Mouse (Mus musculus): ENCODE data around the gene Tbc1d24. TPM values are rescaled to one million over a fixed set of nuclear protein-coding genes. Genes with fewer than 3 reads are reported as not detected.

Gene Tbc1d24
- polyA plus RNA-seq, 1 experiment from 2014 or later, result 8.2 TPM

DNA sequence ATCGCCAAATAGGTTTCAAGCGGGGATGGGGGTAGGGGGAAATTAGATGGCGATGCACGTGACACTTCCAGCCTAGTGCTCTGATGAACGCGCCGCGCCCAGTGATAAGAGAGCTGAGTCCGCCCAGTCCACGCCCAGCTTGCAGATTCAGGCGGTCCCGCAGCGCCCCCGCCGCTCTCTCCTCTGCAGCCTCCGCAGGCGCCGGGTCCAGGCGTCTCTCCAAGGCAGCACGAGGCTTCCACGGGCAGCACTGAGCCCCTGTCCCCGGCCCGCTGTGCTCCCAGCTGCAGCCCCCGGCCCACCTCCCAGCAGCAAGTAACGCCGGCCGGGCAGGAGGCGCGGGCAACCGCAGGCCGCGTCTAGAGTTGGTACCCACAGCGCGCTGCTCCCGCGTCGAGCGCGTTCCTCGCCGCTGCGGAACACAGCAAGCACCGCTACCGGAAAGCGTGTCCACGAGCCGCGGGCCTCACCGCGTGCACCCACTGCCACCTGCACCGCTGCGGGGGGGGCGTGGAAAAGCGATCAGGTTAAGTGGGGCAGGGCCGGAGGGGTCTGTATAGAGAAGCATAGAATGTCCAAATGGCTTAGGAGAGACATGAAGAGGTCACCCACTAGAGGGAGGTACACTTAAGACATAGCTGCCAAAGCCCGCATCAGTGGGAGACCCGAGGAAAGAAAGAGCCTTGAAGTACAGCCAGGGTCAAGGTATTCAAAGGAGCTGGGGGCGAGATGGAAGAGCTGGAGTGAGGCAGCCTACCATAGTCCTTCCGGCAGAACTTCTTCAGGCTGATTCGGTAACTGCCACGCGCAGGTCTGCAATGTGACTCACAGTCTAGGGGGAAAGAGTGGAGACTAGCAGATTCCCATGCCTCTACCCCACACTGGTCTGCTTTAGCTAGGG, 1.3 kb upstream of the Tbc1d24 start:
- no peak overlapping the region; the same call in 1 of the 2 replicates for H3K27ac ChIP-seq (ENCODE audit: low read depth, low read length)
- H3K9ac ChIP-seq (ENCODE audit: low read depth, low read length), result peak overlapping the region; percentile 56
- peak; percentile 18 for ATAC-seq (ENCODE audit: low FRiP score, low TSS enrichment)
- H3K27me3 ChIP-seq (ENCODE audit: control insufficient read depth, insufficient read depth, low read length), result peaks cover 19% of the 10 kb centered on the region
- H3K4me2 ChIP-seq (replicated peaks; ENCODE audit: low read depth, low read length), result peak overlapping the region; percentile 96
- peak overlapping the region; percentile 72 for H3K4me3 ChIP-seq (ENCODE audit: low read length)
- H3K9me3 ChIP-seq (ENCODE audit: control insufficient read depth, low read length), result no peaks in the 10 kb centered on the region
- H3K36me3 ChIP-seq (ENCODE audit: control insufficient read depth, insufficient read depth, low read length), result no peaks in the 10 kb centered on the region
- H3K4me1 ChIP-seq (ENCODE audit: control insufficient read depth, insufficient read depth, low read length), result peaks cover 55% of the 10 kb centered on the region
- WGBS, result 5% methylated on average over 59 of the region's 62 CpGs

DNA sequence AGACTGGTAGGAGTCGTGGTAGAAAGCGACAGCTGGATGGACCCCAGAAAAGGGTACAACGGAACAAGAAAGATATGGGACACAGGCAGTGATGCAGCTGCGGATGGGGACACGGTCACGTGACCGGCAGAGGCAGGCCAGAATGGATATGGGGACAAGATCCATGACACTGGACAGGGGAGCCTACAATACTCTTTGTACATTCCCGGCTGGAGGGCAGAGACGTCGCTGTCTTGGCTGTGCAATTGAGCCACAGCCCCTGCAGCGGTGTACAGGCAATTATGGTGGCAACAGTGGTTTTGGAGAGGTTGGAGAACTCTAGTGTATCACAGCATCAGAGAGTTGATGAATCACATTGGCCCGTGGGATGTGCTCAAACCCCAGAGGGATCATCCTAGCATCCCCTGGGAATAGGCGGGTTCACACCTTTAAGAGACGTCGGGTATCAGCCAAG, 573 bp upstream of the Tbc1d24 start:
- Histone ChIP-seq H3K4me1 (ENCODE audit: control insufficient read depth, insufficient read depth, low read length) (peaks cover 48% of the 10 kb centered on the region), H3K9ac (ENCODE audit: low read depth, low read length) (peak overlapping the region; percentile 77; the same call in 1 of the 2 replicates), H3K27ac (ENCODE audit: low read depth, low read length) (no peak overlapping the region), H3K4me3 (ENCODE audit: low read length) (peak overlapping the region; percentile 72), H3K4me2 (replicated peaks; ENCODE audit: low read depth, low read length) (peak overlapping the region; percentile 96), H3K9me3 (ENCODE audit: control insufficient read depth, low read length) (no peaks in the 10 kb centered on the region), H3K36me3 (ENCODE audit: control insufficient read depth, insufficient read depth, low read length) (no peaks in the 10 kb centered on the region), H3K27me3 (ENCODE audit: control insufficient read depth, insufficient read depth, low read length) (peaks cover 19% of the 10 kb centered on the region)
- 6% methylated on average over 15 of the region's 15 CpGs for WGBS
- 0 out of 2 replicates have a peak, but pooled peaks have one; percentile 1 for ATAC-seq (ENCODE audit: low FRiP score, low TSS enrichment)

DNA sequence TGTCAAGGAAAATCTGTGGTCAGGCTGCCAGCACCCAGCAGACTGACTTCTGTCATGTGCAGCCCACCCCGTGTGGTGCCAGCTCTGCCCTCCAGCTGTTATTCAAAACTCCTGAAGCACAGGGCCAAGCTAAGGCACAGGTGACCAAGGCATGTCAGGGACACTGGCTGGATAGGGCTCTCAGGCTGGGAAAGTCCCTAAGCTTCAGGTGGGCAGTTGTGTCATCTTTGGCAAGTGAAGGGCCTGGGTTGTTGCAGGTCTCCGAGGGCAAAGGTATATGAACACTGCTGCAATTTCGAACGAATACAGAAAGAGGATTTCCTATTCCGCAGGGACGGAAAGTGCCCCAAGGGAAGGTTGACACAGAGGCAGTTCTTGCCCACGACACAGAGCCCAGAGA, 516 bp downstream of the Tbc1d24 start:
- peak overlapping the region; percentile 96 for H3K4me2 ChIP-seq (replicated peaks; ENCODE audit: low read depth, low read length)
- WGBS, result 5% methylated on average over 7 of the region's 7 CpGs
- no peaks in the 10 kb centered on the region for H3K9me3 ChIP-seq (ENCODE audit: control insufficient read depth, low read length)
- peak overlapping the region; percentile 72 for H3K4me3 ChIP-seq (ENCODE audit: low read length)
- no peak overlapping the region for H3K27ac ChIP-seq (ENCODE audit: low read depth, low read length)
- peaks cover 19% of the 10 kb centered on the region for H3K27me3 ChIP-seq (ENCODE audit: control insufficient read depth, insufficient read depth, low read length)
- peaks cover 45% of the 10 kb centered on the region for H3K4me1 ChIP-seq (ENCODE audit: control insufficient read depth, insufficient read depth, low read length)
- no peaks in the 10 kb centered on the region for H3K36me3 ChIP-seq (ENCODE audit: control insufficient read depth, insufficient read depth, low read length)
- peak overlapping the region; percentile 77 for H3K9ac ChIP-seq (ENCODE audit: low read depth, low read length)
- ATAC-seq (ENCODE audit: low FRiP score, low TSS enrichment), result no peak

DNA sequence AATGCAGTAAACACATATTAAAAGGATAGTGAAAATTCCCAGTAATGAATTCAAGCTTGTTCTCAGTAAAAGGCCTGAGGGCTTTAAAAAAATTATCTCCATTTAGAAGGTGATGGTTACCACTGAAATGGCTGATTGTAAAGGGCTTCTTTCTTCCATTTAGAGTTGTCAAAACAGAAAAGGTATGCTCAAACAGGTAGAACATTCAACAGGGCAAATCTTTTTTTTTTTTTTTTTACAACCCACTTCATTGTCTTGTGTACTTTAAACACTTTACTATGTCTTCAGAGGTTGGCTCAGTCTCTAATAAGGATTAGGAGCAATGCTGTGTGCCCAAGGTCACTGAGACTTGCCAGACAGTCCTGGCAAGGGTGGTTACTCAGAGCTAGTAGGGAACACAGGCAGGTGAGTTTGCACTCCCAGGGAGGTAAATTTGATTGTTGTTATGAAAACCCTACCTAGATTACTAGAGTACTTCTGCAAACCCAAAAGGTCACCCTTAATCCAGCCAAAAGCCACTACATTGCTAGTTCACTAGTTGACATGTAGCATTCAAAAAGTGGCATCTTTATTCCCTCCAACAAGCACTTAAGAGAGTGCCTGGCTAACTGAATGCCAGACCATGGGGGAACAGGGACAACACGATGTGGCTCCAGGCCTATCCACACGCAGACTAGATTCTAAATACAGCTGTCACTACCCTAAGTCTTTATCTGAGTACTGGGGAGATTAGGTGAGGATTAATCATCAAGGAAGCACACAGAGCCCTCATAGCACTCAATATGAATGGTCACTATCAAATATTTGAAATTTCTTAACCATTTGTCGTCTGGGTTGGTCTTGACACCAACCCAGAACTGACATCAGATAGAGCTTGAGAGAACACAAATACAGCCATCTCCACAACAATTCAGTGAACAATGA, 1.5 kb downstream of the Tbc1d24 start:
- no peak overlapping the region for H3K27ac ChIP-seq (ENCODE audit: low read depth, low read length)
- H3K4me2 ChIP-seq (replicated peaks; ENCODE audit: low read depth, low read length), result no peak overlapping the region
- H3K4me3 ChIP-seq (ENCODE audit: low read length), result peak overlapping the region; percentile 72; the same call in 1 of the 2 replicates
- ATAC-seq (ENCODE audit: low FRiP score, low TSS enrichment), result no peak
- no peaks in the 10 kb centered on the region for H3K9me3 ChIP-seq (ENCODE audit: control insufficient read depth, low read length)
- peaks cover 39% of the 10 kb centered on the region for H3K4me1 ChIP-seq (ENCODE audit: control insufficient read depth, insufficient read depth, low read length)
- H3K36me3 ChIP-seq (ENCODE audit: control insufficient read depth, insufficient read depth, low read length), result no peaks in the 10 kb centered on the region
- H3K27me3 ChIP-seq (ENCODE audit: control insufficient read depth, insufficient read depth, low read length), result peaks cover 19% of the 10 kb centered on the region
- 88% methylated on average over 3 of the region's 3 CpGs for WGBS
- no peak overlapping the region for H3K9ac ChIP-seq (ENCODE audit: low read depth, low read length)

DNA sequence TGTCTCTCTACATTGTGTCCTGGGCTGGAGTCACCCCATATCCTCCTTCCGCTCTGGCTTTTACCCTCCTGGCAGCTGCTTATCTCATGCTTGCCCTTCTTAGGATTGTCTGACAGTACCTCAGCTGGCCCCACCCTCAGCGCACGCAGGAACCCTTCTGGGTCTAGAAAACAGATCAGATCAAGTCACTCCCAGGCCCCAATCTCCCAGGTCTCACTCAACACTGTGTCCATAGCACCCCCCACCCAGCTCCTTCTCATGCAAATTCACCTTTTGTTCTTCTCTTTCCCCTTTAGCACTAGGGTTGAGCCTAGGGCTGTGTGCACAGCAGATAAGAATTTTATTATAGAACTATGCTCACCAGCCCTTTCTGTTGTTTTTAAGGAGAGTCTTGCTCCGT, 2.3 kb downstream of the Tbc1d24 start:
- Histone ChIP-seq H3K27ac (ENCODE audit: low read depth, low read length) (no peak overlapping the region), H3K27me3 (ENCODE audit: control insufficient read depth, insufficient read depth, low read length) (peaks cover 19% of the 10 kb centered on the region), H3K36me3 (ENCODE audit: control insufficient read depth, insufficient read depth, low read length) (no peaks in the 10 kb centered on the region), H3K9me3 (ENCODE audit: control insufficient read depth, low read length) (no peaks in the 10 kb centered on the region), H3K9ac (ENCODE audit: low read depth, low read length) (no peak overlapping the region), H3K4me2 (replicated peaks; ENCODE audit: low read depth, low read length) (no peak overlapping the region), H3K4me3 (ENCODE audit: low read length) (no peak overlapping the region), H3K4me1 (ENCODE audit: control insufficient read depth, insufficient read depth, low read length) (peaks cover 35% of the 10 kb centered on the region)
- no peak for ATAC-seq (ENCODE audit: low FRiP score, low TSS enrichment)
- WGBS, result 53% methylated on average over 4 of the region's 4 CpGs

DNA sequence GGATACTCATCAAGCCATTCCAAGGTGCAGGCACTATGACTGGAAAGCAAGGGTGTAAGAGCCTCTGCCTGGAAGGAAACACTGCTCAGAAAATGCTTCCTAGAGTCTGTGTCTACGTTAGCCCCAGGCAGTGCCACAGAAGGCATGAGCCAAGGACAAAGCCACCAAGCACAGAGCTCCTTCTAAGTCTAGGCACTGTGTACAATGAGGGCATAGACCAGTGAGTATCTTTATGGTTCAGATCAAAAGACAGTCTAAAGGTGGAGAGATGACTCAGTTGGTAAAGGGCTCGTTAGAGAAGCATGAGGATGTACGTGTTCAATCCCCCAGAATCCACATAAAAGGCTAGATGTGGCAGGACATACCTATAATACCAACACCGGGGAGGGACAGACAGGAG, 4.3 kb downstream of the Tbc1d24 start:
- Histone ChIP-seq H3K4me3 (ENCODE audit: low read length) (no peak overlapping the region), H3K9ac (ENCODE audit: low read depth, low read length) (no peak overlapping the region), H3K27ac (ENCODE audit: low read depth, low read length) (no peak overlapping the region), H3K4me1 (ENCODE audit: control insufficient read depth, insufficient read depth, low read length) (peaks cover 18% of the 10 kb centered on the region), H3K36me3 (ENCODE audit: control insufficient read depth, insufficient read depth, low read length) (no peaks in the 10 kb centered on the region), H3K4me2 (replicated peaks; ENCODE audit: low read depth, low read length) (no peak overlapping the region), H3K27me3 (ENCODE audit: control insufficient read depth, insufficient read depth, low read length) (0 out of 2 replicates have a peak, but pooled peaks cover 3% of the 10 kb centered on the region), H3K9me3 (ENCODE audit: control insufficient read depth, low read length) (no peaks in the 10 kb centered on the region)
- WGBS, result 69% methylated on average over 4 of the region's 4 CpGs
- no peak for ATAC-seq (ENCODE audit: low FRiP score, low TSS enrichment)

DNA sequence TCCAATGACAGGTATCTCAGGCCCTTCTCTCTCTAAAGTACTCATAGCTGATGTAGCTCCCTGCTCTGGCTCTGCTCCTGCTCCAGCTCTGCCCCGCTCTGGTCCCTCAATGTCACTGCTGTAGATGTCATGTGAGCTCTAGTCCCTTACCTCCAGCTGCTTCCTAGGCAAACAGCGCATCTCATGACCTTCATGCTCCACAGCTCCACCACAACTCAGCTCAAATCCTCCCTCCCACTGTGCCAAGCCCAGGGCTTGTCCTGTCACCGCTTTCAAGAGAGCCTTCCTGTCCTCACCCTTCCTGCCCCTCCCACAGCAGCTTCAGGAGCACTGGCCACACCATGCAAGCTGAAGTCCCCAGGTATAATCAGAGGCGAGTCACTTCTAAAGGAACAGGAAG, 5.6 kb downstream of the Tbc1d24 start:
- no peak overlapping the region for H3K4me3 ChIP-seq (ENCODE audit: low read length)
- H3K9ac ChIP-seq (ENCODE audit: low read depth, low read length), result no peak overlapping the region
- no peaks in the 10 kb centered on the region for H3K9me3 ChIP-seq (ENCODE audit: control insufficient read depth, low read length)
- H3K4me1 ChIP-seq (ENCODE audit: control insufficient read depth, insufficient read depth, low read length), result peaks cover 10% of the 10 kb centered on the region; the same call in 1 of the 2 replicates
- no peak for ATAC-seq (ENCODE audit: low FRiP score, low TSS enrichment)
- no peak overlapping the region for H3K27ac ChIP-seq (ENCODE audit: low read depth, low read length)
- no peaks in the 10 kb centered on the region for H3K27me3 ChIP-seq (ENCODE audit: control insufficient read depth, insufficient read depth, low read length)
- no peak overlapping the region for H3K4me2 ChIP-seq (replicated peaks; ENCODE audit: low read depth, low read length)
- H3K36me3 ChIP-seq (ENCODE audit: control insufficient read depth, insufficient read depth, low read length), result no peaks in the 10 kb centered on the region
- WGBS, result 52% methylated on average over 4 of the region's 4 CpGs

DNA sequence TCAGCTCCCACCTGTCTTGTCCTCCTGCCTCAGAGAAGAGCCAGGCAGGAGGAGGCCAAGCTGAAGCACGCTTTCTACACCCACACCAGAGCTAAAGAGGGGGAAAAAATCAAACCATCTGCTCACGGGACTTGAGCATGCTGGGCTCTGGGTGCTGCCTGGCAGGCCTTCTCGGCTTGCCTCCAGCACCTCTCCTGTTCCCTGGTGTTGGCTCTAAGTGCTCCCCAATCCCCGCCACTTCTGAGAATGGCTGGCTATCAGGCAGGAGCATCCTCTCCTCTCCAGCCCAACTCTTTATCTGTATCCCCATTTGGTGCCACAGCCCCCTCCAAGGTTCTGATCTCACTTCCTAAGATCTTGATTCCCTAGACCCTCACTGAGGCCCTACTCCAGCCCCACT, 6.1 kb downstream of the Tbc1d24 start:
- Histone ChIP-seq H3K36me3 (ENCODE audit: control insufficient read depth, insufficient read depth, low read length) (no peaks in the 10 kb centered on the region), H3K9me3 (ENCODE audit: control insufficient read depth, low read length) (no peaks in the 10 kb centered on the region), H3K4me2 (replicated peaks; ENCODE audit: low read depth, low read length) (no peak overlapping the region), H3K27me3 (ENCODE audit: control insufficient read depth, insufficient read depth, low read length) (no peaks in the 10 kb centered on the region), H3K9ac (ENCODE audit: low read depth, low read length) (no peak overlapping the region), H3K4me3 (ENCODE audit: low read length) (no peak overlapping the region), H3K4me1 (ENCODE audit: control insufficient read depth, insufficient read depth, low read length) (0 out of 2 replicates have a peak, but pooled peaks cover 5% of the 10 kb centered on the region), H3K27ac (ENCODE audit: low read depth, low read length) (no peak overlapping the region)
- ATAC-seq (ENCODE audit: low FRiP score, low TSS enrichment), result no peak
- WGBS, result 78% methylated on average over 4 of the region's 4 CpGs

All from kidney, embryonic 14.5 days (tissue).